Mouse (Mus musculus) liver, adult 2 months (tissue): Measurements from ENCODE around the gene Fam181a.

Experiments
- CTCF ChIP-seq: fragments of 200-500 bp; IDR thresholded peaks from 2 replicates; pipeline ENCODE4 v1.5.1; 2011; ENCODE audit warnings: low read depth, low read length, control low read depth
- POLR2A ChIP-seq: fragments of 200-500 bp; IDR thresholded peaks from 2 replicates; pipeline ENCODE4 v1.6.1; 2011; ENCODE audit warnings: low read length, control low read depth; ENCODE audit not compliant: insufficient read depth; ENCODE audit errors: extremely low read depth

- TF ChIP-seq CTCF (no peak), POLR2A (no peak)
These were observed 34.4 kb upstream of the Fam181a start for GRCm38 (mm10) chr12:103276422-103276821.
